Mouse (Mus musculus) cortical plate, adult 2 months (tissue): ENCODE results near the gene Kcnq5.
"Not testable (repeated sequence)": the region's sequence is repeated elsewhere in the genome, so short reads cannot be mapped to it uniquely, and the experiment has no call there.

ENCODE experiments used
- CTCF ChIP-seq: fragments of 200-500 bp; IDR thresholded peaks from 2 replicates; pipeline ENCODE4 v1.5.1; 2011; ENCODE audit warnings: mild to moderate bottlenecking, control low read depth, low read length; ENCODE audit not compliant: insufficient read depth; ENCODE audit errors: extremely low read depth
- POLR2A ChIP-seq: fragments of 200-500 bp; IDR thresholded peaks from 2 replicates; pipeline ENCODE4 v1.6.1; 2011; ENCODE audit warnings: mild to moderate bottlenecking, low read length, control low read depth; ENCODE audit not compliant: insufficient read depth; ENCODE audit errors: extremely low read depth

- TF ChIP-seq CTCF, POLR2A: not testable (repeated sequence)
Measured at GRCm38 (mm10) chr1:21723231-21723630, 238.5 kb downstream of the Kcnq5 start.
